Mouse (Mus musculus) olfactory bulb, adult 2 months (tissue): ENCODE measurements around the gene Nabp2. TPM values are rescaled to one million over a fixed set of nuclear protein-coding genes. Genes with fewer than 3 reads are reported as not detected.
A peak's percentile ranks its signal among the peaks of the same experiment; 100 is the strongest.

ENCODE experiments used
- H3K27ac ChIP-seq: fragments of 200-500 bp; 2 replicates; pipeline ENCODE4 v1.5.1; 2012; ENCODE audit warnings: low read depth, low read length; ENCODE audit not compliant: insufficient read depth
- H3K4me1 ChIP-seq: fragments of 200-500 bp; 2 replicates; pipeline ENCODE4 v1.6.1; 2012; ENCODE audit warnings: low read length; ENCODE audit not compliant: control insufficient read depth, insufficient read depth
- H3K4me3 ChIP-seq: fragments of 200-500 bp; 2 replicates; pipeline ENCODE4 v1.5.1; 2012; ENCODE audit warnings: mild to moderate bottlenecking, low read depth, low read length, moderate library complexity; ENCODE audit not compliant: insufficient read depth
- CTCF ChIP-seq: fragments of 200-500 bp; IDR thresholded peaks from 2 replicates; pipeline ENCODE4 v1.5.1; 2012; ENCODE audit warnings: low read depth, mild to moderate bottlenecking, low read length, moderate library complexity; ENCODE audit not compliant: insufficient read depth
- POLR2A ChIP-seq: fragments of 200-500 bp; IDR thresholded peaks from 2 replicates; pipeline ENCODE4 v1.6.1; 2012; ENCODE audit warnings: mild to moderate bottlenecking, low read depth, low read length, moderate library complexity; ENCODE audit not compliant: insufficient read depth
- WGBS: fragments of 180-500 bp; shearing (Covaris S2); methylation state at CpG from one replicate; pipeline ENCODE4 v1.1.7; 2018; 5-methylcytosine and 5-hydroxymethylcytosine counted together
- polyA plus RNA-seq: library from polyadenylated mRNA; stranded (reverse); fragments of >200 nt; gene quantifications from 2 replicates; pipeline ENCODE4 v1.2.4, GENCODE M21; 2012; ENCODE audit warnings: low replicate concordance; ENCODE audit not compliant: missing spikeins, insufficient read depth, insufficient read length

Gene Nabp2
- polyA plus RNA-seq, 1 experiment, result not detected

- Histone ChIP-seq H3K4me3 (no peak overlapping the region), H3K4me1 (peaks cover 19% of the 10 kb centered on the region), H3K27ac (0 out of 2 replicates have a peak overlapping the region, but pooled peaks have one; percentile 29)
- 52% methylated on average over 17 of the region's 17 CpGs for WGBS
- no peak for TF ChIP-seq CTCF
- TF ChIP-seq POLR2A, result no peak
These were observed 24.0 kb upstream of the Nabp2 start for GRCm38 (mm10) chr10:128435186-128435823.

- WGBS, result 87% methylated on average over 10 of the region's 10 CpGs
- H3K4me3 ChIP-seq, result no peak overlapping the region
- peak overlapping the region; percentile 18; the same call in 1 of the 2 replicates for H3K27ac ChIP-seq
- no peak for TF ChIP-seq CTCF
- TF ChIP-seq POLR2A, result no peak
- peaks cover 19% of the 10 kb centered on the region for H3K4me1 ChIP-seq
These were observed 23.4 kb upstream of the Nabp2 start for GRCm38 (mm10) chr10:128434681-128435080.

- Histone ChIP-seq H3K4me3 (no peak overlapping the region), H3K27ac (no peak overlapping the region), H3K4me1 (peaks cover 12% of the 10 kb centered on the region)
- 91% methylated on average over 2 of the region's 2 CpGs for WGBS
- no peak for TF ChIP-seq CTCF
- no peak for TF ChIP-seq POLR2A
These were observed 22.1 kb upstream of the Nabp2 start for GRCm38 (mm10) chr10:128433417-128433816.

GRCm38 (mm10) chr10:128429454-128429853, 18.2 kb upstream of the Nabp2 start:
- WGBS, result 91% methylated on average over 4 of the region's 4 CpGs
- TF ChIP-seq POLR2A (no peak), CTCF (no peak)
- no peak overlapping the region for H3K4me3 ChIP-seq
- H3K4me1 ChIP-seq, result no peaks in the 10 kb centered on the region
- H3K27ac ChIP-seq, result no peak overlapping the region

- Histone ChIP-seq H3K27ac (no peak overlapping the region), H3K4me1 (no peaks in the 10 kb centered on the region), H3K4me3 (no peak overlapping the region)
- no peak for TF ChIP-seq POLR2A
- TF ChIP-seq CTCF, result no peak
- WGBS, result 84% methylated on average over 5 of the region's 5 CpGs
These were observed 17.8 kb upstream of the Nabp2 start for GRCm38 (mm10) chr10:128429052-128429451.

GRCm38 (mm10) chr10:128425260-128425659, 14.0 kb upstream of the Nabp2 start:
- Histone ChIP-seq H3K4me3 (no peak overlapping the region), H3K4me1 (no peaks in the 10 kb centered on the region), H3K27ac (no peak overlapping the region)
- WGBS, result 96% methylated on average over 3 of the region's 3 CpGs
- TF ChIP-seq POLR2A (no peak), CTCF (no peak)

GRCm38 (mm10) chr10:128424604-128425003, 13.3 kb upstream of the Nabp2 start:
- H3K4me3 ChIP-seq, result no peak overlapping the region
- no peaks in the 10 kb centered on the region for H3K4me1 ChIP-seq
- H3K27ac ChIP-seq, result no peak overlapping the region
- 58% methylated on average over 7 of the region's 7 CpGs for WGBS
- TF ChIP-seq CTCF (no peak), POLR2A (no peak)

GRCm38 (mm10) chr10:128422426-128422825, 11.1 kb upstream of the Nabp2 start:
- Histone ChIP-seq H3K4me3 (no peak overlapping the region), H3K4me1 (no peaks in the 10 kb centered on the region), H3K27ac (no peak overlapping the region)
- WGBS, result 59% methylated on average over 5 of the region's 5 CpGs
- TF ChIP-seq POLR2A (no peak), CTCF (no peak)

- no peak overlapping the region for H3K4me3 ChIP-seq
- TF ChIP-seq POLR2A (no peak), CTCF (no peak)
- H3K27ac ChIP-seq, result no peak overlapping the region
- WGBS, result 72% methylated on average over 5 of the region's 5 CpGs
- peaks cover 10% of the 10 kb centered on the region for H3K4me1 ChIP-seq
These were observed 3.6 kb upstream of the Nabp2 start for GRCm38 (mm10) chr10:128414848-128415247.
